Mouse (Mus musculus): ENCODE results near the gene 9930111J21Rik2.
"Not testable (repeated sequence)": the region's sequence is repeated elsewhere in the genome, so short reads cannot be mapped to it uniquely, and the experiment has no call there.

Gene 9930111J21Rik2

GRCm38 (mm10) chr11:49076001-49076757 lies 25.1 kb upstream of the 9930111J21Rik2 start, which contains the start of gene Ifi47:
TSS of gene Ifi47 (plus strand) at chr11:49076587.
- peak in 1 of 2 experiments; percentile 26 for DNase-seq

GRCm38 (mm10) chr11:49068358-49068757 lies 17.3 kb upstream of the 9930111J21Rik2 start:
- no peak for DNase-seq

- DNase-seq = not testable (repeated sequence)
Measured at GRCm38 (mm10) chr11:49063713-49064469, 12.8 kb upstream of the 9930111J21Rik2 start, which contains the start of gene Tgtp2. TSS of gene Tgtp2 (minus strand) at chr11:49064206.

- not testable (repeated sequence) for DNase-seq
Measured at GRCm38 (mm10) chr11:49061865-49062264, 10.8 kb upstream of the 9930111J21Rik2 start.

GRCm38 (mm10) chr11:49060061-49060460 lies 9.0 kb upstream of the 9930111J21Rik2 start:
- DNase-seq = not testable (repeated sequence)

GRCm38 (mm10) chr11:49051894-49052293 lies 852 bp upstream of the 9930111J21Rik2 start:
- DNase-seq = not testable (repeated sequence)

GRCm38 (mm10) chr11:49050064-49050463 lies 978 bp downstream of the 9930111J21Rik2 start:
- not testable (repeated sequence) for DNase-seq

GRCm38 (mm10) chr11:49012074-49012473 lies 39.0 kb downstream of the 9930111J21Rik2 start:
- not testable (repeated sequence) for DNase-seq

GRCm38 (mm10) chr11:49006785-49007184 lies 44.3 kb downstream of the 9930111J21Rik2 start:
- DNase-seq = not testable (repeated sequence)

GRCm38 (mm10) chr11:49006317-49006716 lies 44.7 kb downstream of the 9930111J21Rik2 start:
- DNase-seq = not testable (repeated sequence)

GRCm38 (mm10) chr11:49000411-49000810 lies 50.6 kb downstream of the 9930111J21Rik2 start:
- not testable (repeated sequence) for DNase-seq

GRCm38 (mm10) chr11:48994018-48994417 lies 57.0 kb downstream of the 9930111J21Rik2 start, which contains the start of gene Tgtp1:
TSS of gene Tgtp1 (minus strand) at chr11:48994172.
- not testable (repeated sequence) for DNase-seq

- not testable (repeated sequence) for DNase-seq
Measured at GRCm38 (mm10) chr11:48993296-48993695, 57.7 kb downstream of the 9930111J21Rik2 start.

- DNase-seq = not testable (repeated sequence)
Measured at GRCm38 (mm10) chr11:48991740-48992520, 59.1 kb downstream of the 9930111J21Rik2 start, which contains the start of gene Gm12185. TSS of gene Gm12185 (minus strand) at chr11:48992226.

GRCm38 (mm10) chr11:48989981-48990380 lies 61.1 kb downstream of the 9930111J21Rik2 start:
- not testable (repeated sequence) for DNase-seq

GRCm38 (mm10) chr11:48988219-48988618 lies 62.8 kb downstream of the 9930111J21Rik2 start:
- not testable (repeated sequence) for DNase-seq

GRCm38 (mm10) chr11:48982848-48983247 lies 68.2 kb downstream of the 9930111J21Rik2 start:
- DNase-seq = not testable (repeated sequence)

- not testable (repeated sequence) for DNase-seq
Measured at GRCm38 (mm10) chr11:48980052-48980451, 71.0 kb downstream of the 9930111J21Rik2 start.

GRCm38 (mm10) chr11:48979251-48979650 lies 71.8 kb downstream of the 9930111J21Rik2 start, which contains the start of gene 9930111J21Rik1:
TSS of gene 9930111J21Rik1 (minus strand) at chr11:48979398.
- DNase-seq = not testable (repeated sequence)

- DNase-seq = not testable (repeated sequence)
Measured at GRCm38 (mm10) chr11:48978240-48978939, 72.7 kb downstream of the 9930111J21Rik2 start, which contains the start of gene Olfr56. TSS of gene Olfr56 (plus strand) at chr11:48978889.

GRCm38 (mm10) chr11:48974686-48975085 lies 76.4 kb downstream of the 9930111J21Rik2 start:
- DNase-seq = not testable (repeated sequence)

All from lung, postnatal 4 days (tissue).